Mouse (Mus musculus) forelimb bud, embryonic 11.5 days (tissue): ENCODE measurements at regions not wholly inside any gene's neighbourhood (a gene's known extent, or its start where the extent isn't known, plus 50 kb on each side); places are given as distances from the start of the nearest gene placed in this dataset.

ENCODE experiments used
- DNase-seq: peaks from one replicate; pipeline ENCODE4 v3.0.0-alpha.2; 2012; ENCODE audit warnings: low read depth, low spot score

GRCm38 (mm10) chr3:136449364-136449763 lies 123.5 kb upstream of the Bank1 start:
- no peak for DNase-seq

GRCm38 (mm10) chr3:136444598-136444997 lies 118.7 kb upstream of the Bank1 start:
- peak; percentile 53 for DNase-seq

GRCm38 (mm10) chr3:136442099-136442498 lies 116.2 kb upstream of the Bank1 start:
- DNase-seq: no peak

- DNase-seq: no peak
Measured at GRCm38 (mm10) chr3:136439907-136440645, 114.2 kb upstream of the Bank1 start.

GRCm38 (mm10) chr3:136439350-136439749 lies 113.5 kb upstream of the Bank1 start:
- DNase-seq: no peak

GRCm38 (mm10) chr3:136434407-136434806 lies 108.5 kb upstream of the Bank1 start:
- no peak for DNase-seq

GRCm38 (mm10) chr3:136432072-136432471 lies 106.2 kb upstream of the Bank1 start:
- no peak for DNase-seq

- DNase-seq: no peak
Measured at GRCm38 (mm10) chr3:136427427-136427826, 101.6 kb upstream of the Bank1 start.

GRCm38 (mm10) chr3:136426539-136427194 lies 100.8 kb upstream of the Bank1 start:
- DNase-seq: no peak

- DNase-seq: no peak
Measured at GRCm38 (mm10) chr3:136421969-136422614, 96.2 kb upstream of the Bank1 start.

GRCm38 (mm10) chr3:136405606-136406005 lies 79.7 kb upstream of the Bank1 start:
- no peak for DNase-seq

- no peak for DNase-seq
Measured at GRCm38 (mm10) chr3:136383282-136383681, 57.4 kb upstream of the Bank1 start.

GRCm38 (mm10) chr3:136380644-136381043 lies 54.8 kb upstream of the Bank1 start:
- DNase-seq: no peak

GRCm38 (mm10) chr3:136379741-136380398 lies 54.0 kb upstream of the Bank1 start:
- no peak for DNase-seq

GRCm38 (mm10) chr3:136376893-136377292 lies 51.0 kb upstream of the Bank1 start:
- no peak for DNase-seq
